Mouse (Mus musculus) urinary bladder, postnatal 14 days (tissue): ENCODE data around the gene Mcm7.

Experiments
- DNase-seq: peaks from one replicate; pipeline ENCODE4 v3.0.0; 2021; ENCODE audit warnings: low spot score

Gene Mcm7

GRCm38 (mm10) chr5:138155443-138155976 is 16.7 kb downstream of the Mcm7 start, which contains the start of gene Zfp113:
Gene Zfp113 (minus strand): TSS chr5:138155744.
- peak; percentile 87 for DNase-seq

DNA sequence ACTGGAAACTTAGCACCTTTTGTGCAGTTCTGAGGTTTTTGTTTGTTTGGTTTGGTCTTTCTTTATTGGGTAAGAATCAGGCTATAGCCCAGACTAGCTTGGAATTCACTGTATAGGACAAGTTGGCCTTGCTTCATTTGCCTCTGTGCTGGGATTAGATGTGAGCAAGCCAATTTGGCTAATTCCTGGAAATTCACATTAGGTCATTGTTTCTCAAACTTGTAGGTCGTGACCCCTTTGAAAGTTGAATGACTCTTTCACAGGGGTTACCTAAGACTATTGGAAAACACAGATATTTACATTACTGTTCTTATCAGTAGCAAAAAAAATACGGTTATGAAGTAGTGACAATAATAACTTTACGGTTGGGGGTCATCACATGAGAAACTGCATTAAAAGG is 17.8 kb downstream of the Mcm7 start:
- no peak for DNase-seq

DNA sequence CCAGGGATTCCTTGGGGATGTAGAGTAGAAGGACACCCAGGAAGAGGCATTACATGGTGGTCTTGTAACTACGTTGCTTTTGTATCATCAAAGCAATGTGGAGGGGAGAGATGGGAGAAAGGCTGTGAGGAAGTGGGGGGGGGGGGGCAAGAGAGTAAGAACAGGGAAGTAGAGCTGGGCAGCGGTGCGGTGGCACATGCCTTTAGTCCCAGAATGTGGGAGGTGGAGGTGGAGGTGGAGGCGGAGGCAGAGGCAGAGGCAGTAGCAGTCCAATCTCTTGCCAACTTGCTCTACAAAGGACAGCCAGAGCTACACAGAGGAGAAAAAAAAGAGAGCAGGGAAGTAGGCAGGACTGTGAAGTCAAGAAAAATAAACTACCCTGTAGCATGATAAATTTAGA is 33.6 kb downstream of the Mcm7 start:
- no peak for DNase-seq

GRCm38 (mm10) chr5:138137935-138138549 is 34.2 kb downstream of the Mcm7 start:
- DNase-seq, result no peak

DNA sequence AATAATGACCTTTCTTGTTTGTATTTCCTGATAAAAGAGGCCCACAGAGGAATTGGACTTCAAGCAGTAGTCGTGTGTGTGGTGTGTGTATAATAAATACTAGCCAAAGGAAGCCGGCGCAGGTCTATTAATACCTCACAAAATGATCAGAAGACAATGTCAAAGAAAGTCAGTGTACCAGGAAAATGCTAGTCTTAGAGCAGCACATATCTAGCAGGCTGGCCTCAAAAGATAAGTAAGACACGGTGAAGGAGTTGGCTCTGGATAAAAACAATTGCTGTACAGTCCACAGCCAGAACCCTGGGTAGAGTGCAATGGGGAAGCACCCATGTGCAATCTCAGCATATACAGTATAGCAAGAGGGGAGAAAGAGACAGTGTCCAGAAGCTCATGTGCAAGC is 35.0 kb downstream of the Mcm7 start:
- no peak for DNase-seq

DNA sequence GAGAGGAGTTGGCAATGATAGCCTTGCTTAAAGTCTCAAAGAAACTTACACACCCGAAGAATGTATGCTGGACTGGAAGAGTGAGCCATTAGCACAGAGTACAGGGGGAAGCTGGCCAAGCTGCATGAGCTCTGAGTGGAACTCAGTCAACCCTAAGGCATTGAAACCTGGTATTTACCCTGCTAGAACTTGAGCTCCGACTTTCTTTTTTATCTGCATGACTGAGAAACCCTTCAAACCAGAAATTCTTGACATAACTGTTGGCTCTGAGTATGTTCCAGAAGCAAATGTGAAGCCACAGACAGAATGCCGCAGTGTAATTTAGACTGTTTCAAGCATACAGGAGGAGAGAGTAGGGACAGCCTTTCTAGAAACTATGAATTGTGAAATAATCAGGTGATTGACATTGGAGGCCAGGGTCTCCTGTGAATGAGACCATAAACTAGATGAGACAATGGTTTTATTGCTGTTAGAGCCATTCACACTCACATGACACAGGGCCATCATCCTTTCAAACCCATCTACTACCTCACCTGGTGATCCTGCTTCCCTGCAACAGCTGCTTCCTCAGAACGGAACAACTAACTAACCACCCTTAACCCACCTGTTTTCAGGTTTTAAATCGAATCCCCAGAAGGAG is 39.7 kb downstream of the Mcm7 start:
- no peak for DNase-seq

- DNase-seq, result no peak
Observed at GRCm38 (mm10) chr5:138118041-138118440, 54.2 kb downstream of the Mcm7 start.

- DNase-seq, result no peak
Observed at GRCm38 (mm10) chr5:138117199-138118015, 54.8 kb downstream of the Mcm7 start.

DNA sequence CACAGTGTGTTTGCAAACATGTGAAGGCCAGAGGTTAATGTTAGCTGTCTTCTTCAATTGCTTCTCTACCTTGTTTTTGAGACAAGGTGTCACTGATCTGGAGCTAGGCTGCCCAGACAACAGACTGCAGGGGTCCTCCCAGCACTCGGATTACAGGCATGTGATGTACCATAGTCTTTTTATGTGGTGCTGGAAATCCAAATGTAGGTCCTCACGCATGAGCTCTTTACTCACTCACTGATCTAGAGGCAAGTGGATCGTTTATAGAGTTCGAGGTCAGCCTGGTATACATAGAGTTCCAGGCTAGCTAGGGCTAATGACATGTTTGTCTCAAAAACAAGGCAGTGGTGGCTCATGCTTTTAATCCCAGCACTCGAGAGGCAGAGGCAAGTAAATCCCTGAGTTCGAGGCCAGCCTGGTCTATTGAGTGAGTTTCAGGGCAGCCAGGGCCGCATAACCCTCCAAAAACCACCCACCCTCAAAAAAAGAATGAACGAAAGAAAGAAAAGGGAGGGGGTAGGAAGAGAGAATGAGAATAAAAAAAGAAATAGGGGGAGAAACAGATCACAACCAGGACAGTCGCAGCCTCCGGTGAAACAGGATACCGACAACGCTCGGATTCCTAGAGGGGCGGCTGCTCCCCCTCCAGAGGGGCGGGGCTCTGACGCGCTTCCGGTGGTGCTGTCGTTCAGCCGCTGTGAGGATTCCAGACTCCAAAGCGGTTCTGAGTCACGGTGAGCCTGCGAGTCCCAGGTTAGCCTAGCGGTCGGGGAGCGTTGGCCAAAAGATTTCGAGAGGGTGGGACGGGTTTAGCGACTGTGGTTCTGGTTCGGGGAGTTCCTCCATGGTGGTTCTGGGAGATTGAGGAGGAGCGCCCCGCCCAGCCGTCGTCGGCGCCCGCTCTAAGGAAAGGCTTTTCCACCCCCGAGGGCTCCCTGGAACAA is 55.7 kb downstream of the Mcm7 start, which contains the start of gene Zscan21:
TSS of gene Zscan21 (plus strand) at position 649 of the 944 bp plus-strand sequence.
- peak; percentile 92 for DNase-seq
